Mouse (Mus musculus) heart, adult 18-20 months (tissue): ENCODE data around the gene Pdlim4. TPM values are rescaled to one million over a fixed set of nuclear protein-coding genes. Genes with fewer than 3 reads are reported as not detected.

Source experiments
- DNase-seq, 2 experiments: peaks; one replicate each; pipeline ENCODE4 v3.0.0; 2021 to 2022; ENCODE audit warnings: mixed read lengths in 1 of 2
- long read RNA-seq, 2 experiments: library from polyadenylated mRNA; stranded (forward); transcript quantifications; one replicate each; pipeline ENCODE4 v2.0.0; 2021
- total RNA-seq, 2 experiments: library from RNA; stranded (reverse); gene quantifications; 2 replicates each; pipeline ENCODE4 v1.2.3; 2021

Gene Pdlim4
- 10 to 100 TPM; 30.2 to 31.9 TPM for total RNA-seq
- long read RNA-seq, experiment 1, transcript Pdlim4-201 (7 exons, 1,182 nt), result major isoform, 30 of 35 reads
- long read RNA-seq, experiment 1, partial matches to known transcripts, result 1 of 35 reads
- long read RNA-seq, experiment 1, other reads (novel, unspliced or antisense), result 4 of 35 reads
- long read RNA-seq, experiment 2, transcript Pdlim4-201 (7 exons, 1,182 nt), result major isoform, 16 of 20 reads
- long read RNA-seq, experiment 2, partial matches to known transcripts, result 1 of 20 reads
- long read RNA-seq, experiment 2, other reads (novel, unspliced or antisense), result 3 of 20 reads

DNA sequence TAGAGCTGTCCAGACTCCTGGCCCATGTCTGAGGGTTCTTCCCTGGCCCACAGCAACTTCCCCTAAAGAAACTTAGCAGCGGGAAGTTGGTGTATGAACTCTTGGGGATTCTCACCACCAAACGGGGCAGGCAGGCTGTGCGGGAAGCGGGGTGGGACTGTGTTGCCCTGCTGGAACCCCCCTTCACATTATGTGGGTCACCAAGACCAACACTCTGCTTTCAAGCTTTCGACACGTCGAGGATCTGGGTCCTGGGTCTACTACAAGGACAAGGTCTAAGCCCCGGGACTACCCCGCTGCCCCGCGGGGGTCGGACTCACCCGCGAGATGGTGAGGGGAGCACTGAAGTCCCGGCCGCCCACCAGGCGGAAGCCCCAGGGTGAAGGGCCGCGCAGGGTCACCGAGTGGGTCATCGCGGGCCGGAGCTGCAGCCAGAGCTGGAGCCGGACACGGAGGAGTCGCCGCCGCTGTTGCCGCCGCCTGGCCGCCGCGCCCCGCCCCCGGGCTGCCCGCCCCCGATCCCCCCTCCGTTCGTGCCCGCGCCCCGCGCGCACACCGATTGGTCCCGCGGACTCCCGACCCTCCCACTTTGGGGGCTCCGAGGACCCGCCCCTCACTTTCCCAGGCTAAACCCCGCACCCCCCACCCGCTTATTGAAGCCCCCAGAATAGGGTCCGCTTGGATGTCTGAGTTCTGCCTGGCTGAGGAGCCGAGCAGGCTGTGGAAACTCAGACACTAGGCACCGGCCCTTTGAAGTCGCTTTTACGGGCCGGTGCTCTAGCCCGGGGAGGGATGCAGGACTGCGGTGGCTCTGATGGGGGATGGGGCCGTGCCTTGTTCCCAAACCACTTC, at the start of gene Pdlim4:
TSS of gene Pdlim4 (minus strand) at position 495 of the 852 bp plus-strand sequence.
- peak; percentile 45 to 52 for DNase-seq

DNA sequence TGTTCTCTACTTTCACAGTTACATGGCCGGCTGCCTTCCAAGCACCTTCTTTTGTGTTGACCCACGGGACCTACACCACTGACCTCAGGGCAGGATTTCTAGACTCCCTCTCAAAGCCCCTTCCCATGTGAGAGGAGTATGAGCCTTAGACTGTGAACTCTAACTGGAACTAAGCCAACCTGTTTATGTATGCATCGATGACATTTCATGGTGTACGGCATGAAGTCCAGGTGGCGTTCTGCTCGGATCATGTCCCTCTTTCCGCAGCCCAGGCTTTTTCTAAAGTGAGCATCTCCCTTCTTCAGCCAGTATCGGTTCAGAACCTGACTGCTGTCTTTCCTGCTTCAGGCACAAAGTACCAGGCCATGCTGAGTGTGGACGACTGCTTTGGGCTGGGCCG, 48.3 kb upstream of the Pdlim4 start:
- DNase-seq, result no peak

DNA sequence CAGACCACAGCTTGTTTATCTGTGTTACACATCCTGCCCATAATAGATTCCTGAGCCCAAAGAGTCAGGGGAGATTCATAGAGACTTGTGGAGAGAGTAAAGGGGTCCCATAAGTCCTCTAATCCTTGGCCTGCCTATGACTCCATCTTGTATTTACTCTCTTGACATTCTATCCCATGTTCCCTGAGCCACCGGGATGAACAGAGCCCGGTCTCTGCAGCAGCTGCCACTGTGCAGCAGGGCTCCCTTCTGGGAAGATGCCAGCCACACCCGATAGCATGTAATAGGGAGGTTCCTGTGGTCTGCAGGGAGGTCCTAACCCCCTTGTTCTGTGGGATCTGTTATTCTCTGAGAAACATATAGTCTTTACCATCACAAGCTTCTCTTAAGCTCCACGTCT, 47.6 kb upstream of the Pdlim4 start:
- no peak for DNase-seq

DNA sequence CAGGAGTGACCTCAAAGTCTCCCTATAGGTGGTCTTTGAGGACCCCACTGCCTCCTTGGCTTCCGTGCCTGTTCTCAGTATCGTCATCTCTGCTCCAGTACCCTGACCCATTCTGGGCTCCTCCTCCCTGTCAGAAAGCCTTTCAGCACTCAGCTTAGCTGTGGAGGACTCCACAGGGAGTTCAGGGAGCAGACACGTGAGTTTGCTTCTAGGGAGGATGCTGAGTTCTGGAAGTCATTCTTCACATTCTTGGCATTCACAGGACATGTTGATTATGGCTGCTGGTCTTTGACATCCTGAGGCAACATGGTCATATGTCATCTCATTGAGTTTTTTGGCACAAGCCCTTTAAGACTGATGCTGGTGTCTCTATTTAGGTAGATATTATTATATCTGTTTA, 47.1 kb upstream of the Pdlim4 start:
- DNase-seq, result peak in 1 of 2 experiments; percentile 47

DNA sequence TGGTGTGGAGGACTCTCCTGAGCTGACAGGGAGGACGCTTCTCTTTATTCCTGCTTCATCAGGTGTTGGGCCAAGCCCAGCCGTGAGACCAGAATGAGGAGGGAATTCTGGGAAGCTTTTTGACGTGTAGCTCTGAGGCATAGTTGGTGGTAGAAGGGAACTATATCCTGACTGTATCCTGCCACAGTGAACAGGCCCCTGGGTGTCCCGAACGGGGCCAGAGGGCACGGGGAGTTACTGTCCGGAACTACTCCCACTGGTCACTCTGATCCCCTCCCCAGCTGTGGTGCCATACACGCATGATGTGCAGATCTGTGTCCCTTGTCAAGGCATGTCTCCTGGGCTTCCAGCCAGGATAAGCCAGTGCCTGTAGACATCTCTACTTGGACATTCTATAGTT, 46.5 kb upstream of the Pdlim4 start:
- DNase-seq, result no peak

GRCm38 (mm10) chr11:54114746-54115145, 45.9 kb upstream of the Pdlim4 start:
- no peak for DNase-seq

DNA sequence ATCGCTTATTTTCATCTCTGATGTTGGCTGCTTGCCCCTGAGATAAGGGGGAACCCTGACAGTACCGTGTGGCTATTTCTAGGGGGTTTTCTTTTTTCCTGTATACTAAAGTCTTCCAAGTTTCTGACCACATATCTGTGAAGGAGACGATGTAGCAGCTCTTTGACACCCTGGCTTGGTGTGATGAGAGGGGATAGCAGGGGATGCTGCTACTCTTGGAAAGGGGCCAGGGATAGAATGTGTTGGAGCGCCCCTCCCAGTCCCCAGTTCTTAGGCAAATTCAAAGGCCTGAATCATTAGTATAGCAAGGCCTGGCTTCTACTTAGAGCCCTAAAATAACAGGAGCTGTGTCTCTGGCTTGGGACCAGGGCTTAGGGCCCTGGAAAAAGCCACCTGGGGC, 44.5 kb upstream of the Pdlim4 start:
- peak in 1 of 2 experiments; percentile 61 for DNase-seq

DNA sequence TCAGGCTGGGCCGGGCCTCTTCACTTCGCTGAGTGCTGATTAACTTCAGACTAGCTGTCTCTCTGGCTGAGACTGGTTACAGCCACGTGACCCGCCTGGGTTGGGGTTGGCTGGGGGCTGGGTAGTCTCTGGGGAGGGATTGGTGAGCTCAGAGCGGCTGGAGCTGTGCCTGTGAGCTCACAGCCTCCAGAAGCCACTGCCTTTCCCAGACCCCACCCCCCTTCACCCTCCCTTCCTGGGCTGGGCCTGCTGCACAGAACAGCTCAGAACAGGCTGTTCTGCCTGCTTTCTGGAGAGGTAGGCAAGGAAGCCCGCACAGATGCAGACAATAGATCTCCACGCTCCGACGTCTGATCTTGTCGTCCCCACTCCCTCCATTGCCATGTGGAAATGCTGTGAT, 44.1 kb upstream of the Pdlim4 start:
- peak; percentile 98 to 99 for DNase-seq

GRCm38 (mm10) chr11:54111976-54112741, 43.3 kb upstream of the Pdlim4 start:
- peak; percentile 78 to 84 for DNase-seq

DNA sequence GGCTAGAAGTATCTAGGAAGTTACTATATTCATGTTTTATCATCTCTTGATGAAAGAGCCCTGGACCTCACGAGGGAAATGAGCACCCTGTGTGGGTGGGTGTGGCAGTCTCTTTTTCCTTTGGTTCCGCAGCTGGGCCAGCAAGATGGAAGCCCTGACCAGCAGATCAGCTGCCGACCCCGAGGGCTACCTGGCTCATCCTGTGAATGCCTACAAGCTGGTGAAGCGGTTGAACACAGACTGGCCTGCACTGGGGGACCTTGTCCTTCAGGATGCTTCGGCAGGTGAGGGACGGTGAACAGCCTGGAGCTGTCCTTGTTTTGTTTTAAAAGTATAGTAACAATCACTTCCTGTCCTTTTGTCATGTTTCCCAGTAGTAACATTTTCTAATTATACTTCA, 42.5 kb upstream of the Pdlim4 start:
- DNase-seq, result no peak

DNA sequence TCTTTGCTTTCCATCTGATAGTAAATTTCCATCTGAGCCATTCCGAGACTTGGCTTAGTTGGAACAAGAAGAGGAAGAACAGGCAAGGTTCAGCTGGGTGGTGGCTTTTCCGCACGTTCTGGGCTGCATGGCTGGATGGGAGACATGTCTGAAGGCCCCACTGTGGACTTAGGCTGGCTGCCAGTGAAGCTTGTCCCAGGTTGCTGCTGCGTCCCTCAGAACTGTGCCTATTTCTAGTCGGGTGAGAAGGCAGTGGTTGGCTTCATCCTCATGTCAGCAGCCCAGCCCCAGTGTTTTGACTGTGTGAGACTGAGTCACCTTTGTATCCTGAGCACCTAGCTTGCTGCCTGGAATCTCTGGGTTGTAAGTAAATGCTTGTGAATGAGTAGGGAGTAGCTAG, 40.1 kb upstream of the Pdlim4 start:
- peak; percentile 83 to 89 for DNase-seq

DNA sequence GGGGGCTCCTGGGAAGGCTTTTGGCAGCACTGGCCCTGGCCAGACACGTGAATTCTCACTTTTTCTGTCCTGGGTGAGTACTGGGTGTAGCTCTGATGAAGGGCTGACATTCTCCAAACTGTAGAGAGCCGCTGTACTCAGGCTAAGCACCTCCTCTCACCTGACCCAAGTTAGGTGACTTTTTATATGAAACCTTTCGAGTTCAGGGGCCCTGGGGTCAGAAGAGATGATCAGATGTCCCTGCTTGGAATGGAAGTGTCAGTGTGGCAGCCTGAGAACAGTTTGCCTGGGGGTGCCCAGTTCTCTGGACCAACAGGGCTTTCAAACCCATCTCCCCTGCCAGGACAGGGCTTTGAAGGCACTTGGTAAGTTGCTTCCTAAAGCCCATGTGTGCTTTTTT, 39.3 kb upstream of the Pdlim4 start:
- DNase-seq, result no peak

DNA sequence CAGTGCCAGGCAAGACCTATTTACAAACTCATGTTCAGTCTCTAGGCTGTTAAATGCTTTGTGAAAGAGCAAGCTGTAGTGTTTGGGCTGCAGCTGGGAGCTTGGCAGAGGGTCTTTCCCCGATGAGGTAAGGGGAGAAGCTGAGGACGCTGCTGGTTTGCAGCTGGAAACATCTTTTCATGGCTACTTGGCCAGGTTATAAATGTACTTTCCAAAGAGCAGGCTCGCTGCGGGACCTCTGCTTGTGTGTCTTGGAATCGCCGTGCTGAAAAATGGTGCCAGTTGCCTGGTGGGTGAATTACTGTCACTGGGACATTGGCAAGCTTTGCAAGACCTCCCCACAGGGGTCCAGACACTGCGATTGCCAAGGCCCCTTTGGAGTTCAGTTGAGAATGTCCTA, 38.4 kb upstream of the Pdlim4 start:
- DNase-seq, result peak in 1 of 2 experiments; percentile 68

DNA sequence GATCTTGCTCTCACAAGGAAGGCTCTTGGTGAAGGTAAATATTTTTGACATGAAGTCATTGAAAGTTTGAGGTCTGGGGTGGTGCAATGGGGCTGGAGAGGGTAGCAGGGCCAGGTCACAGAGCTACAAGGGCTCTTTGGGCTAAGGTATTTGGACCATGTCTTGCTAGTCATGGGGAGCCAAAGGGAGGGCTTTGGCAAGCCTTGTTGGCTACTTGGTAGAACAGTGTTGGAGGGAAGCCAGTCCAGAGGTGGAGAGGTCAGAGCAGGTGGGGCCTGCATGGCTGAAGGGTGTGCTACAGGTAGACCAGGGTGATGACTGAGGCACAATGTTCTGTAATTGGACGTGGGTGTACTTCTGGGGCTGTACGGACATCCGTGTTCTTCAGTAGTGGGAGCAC, 37.9 kb upstream of the Pdlim4 start:
- peak in 1 of 2 experiments; percentile 60 for DNase-seq

- no peak for DNase-seq
These were observed 36.2 kb upstream of the Pdlim4 start for GRCm38 (mm10) chr11:54105011-54105410.

DNA sequence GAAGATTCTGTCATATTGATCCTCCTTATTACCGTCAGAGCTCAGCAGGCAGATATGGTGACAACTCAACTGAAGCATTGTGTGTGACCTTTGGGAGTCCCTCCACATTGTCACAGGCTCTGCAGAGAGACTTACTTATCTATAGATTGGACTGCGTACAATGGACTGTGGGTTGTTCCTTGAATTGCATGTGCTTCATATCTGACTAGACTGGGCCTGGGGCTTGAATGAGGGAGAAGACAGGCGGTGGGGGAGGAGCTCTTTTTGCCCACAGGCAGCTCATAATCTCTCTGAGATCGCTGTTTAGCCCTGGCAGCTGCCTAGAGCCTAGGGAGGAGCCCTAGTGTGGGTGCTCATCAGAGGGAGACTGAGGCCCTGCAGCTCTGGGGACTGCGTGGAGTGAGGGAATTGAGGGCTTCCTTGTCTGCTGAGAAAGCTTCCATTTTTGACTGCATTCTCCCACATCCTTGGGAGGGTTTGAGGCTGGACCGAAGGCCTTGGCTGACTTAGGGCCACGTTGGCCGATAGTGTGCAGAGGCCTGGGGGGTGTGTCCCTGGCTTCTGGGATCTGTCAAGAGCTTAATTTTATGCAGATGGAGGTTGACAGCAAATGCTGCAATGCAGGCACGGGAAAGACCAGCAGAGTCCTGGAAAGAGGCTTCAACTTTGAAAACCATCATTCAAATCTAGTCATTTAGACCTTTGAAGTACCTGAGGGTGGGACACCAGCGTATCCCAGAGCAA, 34.1 kb upstream of the Pdlim4 start:
- DNase-seq, result peak in 1 of 2 experiments; percentile 65

DNA sequence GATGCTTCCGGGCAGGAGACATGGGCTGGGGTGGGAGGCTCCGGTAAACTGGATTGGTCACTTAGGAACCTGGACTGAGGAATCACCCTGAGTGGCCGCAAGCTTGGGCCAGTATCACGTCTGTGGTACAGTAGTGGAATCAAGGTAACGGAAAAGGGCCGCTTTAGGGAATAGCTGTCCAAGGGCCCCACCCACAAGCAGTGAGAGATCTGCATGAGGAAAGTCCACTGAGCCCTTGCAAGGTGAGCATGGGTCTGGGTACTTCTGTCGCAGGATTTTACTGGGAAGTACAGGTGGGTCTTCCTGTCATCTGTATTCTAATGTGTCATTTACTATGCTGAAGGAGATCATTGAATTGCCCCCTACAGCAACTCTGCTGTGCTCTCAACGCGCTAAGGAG, 32.9 kb upstream of the Pdlim4 start:
- DNase-seq, result no peak

DNA sequence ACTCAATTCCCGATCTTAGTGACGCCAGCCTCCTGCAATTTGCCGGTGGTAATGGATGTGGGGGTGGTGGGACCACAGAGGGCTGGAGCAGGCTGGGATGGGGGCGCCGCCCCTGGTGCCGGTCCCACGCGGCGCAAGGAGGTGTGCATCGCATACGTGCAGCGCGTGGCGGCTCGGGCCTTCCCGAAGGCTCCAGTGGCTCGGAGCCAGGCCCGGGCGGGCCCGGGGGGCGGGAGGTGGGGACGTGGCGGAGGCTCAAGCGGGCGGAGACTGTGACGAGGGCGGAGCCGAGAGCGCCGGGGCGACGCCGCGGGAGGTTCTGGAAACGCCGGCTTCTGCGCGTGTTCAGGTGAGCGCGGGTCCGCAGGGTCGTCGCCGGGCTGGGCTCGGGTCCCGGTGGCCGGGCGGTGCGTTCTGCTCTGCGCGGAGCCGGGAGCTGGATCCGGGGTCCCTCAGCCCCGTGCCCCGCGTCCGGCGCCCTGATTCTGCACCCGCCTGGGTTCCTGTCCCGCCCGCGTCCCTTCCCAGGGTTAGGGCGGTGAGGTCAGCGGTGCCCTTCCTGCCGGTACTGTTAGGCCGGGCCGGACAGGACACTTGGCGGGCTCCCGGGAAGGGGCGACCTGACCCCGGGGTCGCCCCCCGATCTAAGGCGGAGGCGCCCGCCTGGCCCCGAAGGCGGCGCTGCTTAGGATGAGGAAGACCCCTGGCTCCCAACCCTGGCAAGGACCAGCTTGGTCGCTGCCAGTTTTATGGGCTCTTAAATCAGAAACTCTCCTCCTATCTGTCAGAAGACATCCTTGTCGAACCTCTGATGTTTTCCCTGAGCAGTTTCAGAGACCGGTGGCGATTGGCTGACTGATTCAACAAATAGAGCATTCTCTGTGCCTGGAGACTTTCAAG, 32.1 kb upstream of the Pdlim4 start:
- peak; percentile 86 to 89 for DNase-seq

GRCm38 (mm10) chr11:54100045-54100691, 31.4 kb upstream of the Pdlim4 start, which contains the start of gene P4ha2:
Gene P4ha2, plus strand, starts transcription at chr11:54100095.
- DNase-seq, result peak in 1 of 2 experiments; percentile 41

DNA sequence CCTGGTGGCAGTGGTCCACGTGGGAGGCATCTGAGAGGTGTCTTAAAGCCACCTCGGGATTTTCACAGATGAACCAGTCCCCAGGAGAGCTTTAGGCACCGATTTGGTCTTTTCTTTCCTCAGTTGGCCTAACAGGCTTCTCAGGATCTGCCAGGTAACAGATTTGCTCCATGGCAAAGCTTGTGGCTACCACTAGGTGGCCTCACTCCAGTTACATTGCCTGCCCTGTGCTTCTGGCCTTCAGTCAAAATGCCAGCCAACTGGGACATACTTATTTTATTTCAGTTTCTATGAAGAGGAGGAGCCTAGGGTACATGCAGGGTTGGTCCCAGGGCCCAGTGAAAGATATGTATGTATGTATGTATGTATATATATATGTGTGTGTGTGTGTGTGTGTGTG, 24.2 kb upstream of the Pdlim4 start:
- DNase-seq, result peak; percentile 63 to 71
